In genomic region chrX:75764135-75764793, GRCm38 (mm10) we compare ENCODE assay signal across 8 mouse cellular contexts.
A peak's percentile ranks its signal among the peaks of the same experiment; 100 is the strongest.
DNase-seq lines count a peak whose midpoint lies in the region; ATAC-seq and TF ChIP-seq lines count a peak whose summit lies in the region.

No protein-coding gene starts in this region.

- TF ChIP-seq EP300 in lung, postnatal 0 days (IDR thresholded peaks at IDR 0.05): no peak

- H3K4me1 ChIP-seq in hindbrain, embryonic 12.5 days: peaks cover 5% of the 10 kb centered on the region; the same call in 1 of the 2 replicates
- no peaks in the 10 kb centered on the region; the same call in 1 of the 2 replicates for H3K4me1 ChIP-seq in lung, postnatal 0 days (ENCODE audit: insufficient read depth, low read depth, low read length)

- H3K27ac ChIP-seq in hindbrain, embryonic 12.5 days: peak overlapping the region; percentile 87
- H3K27ac ChIP-seq in lung, postnatal 0 days (ENCODE audit: low read length): peak overlapping the region; percentile 81

- H3K4me3 ChIP-seq in hindbrain, embryonic 12.5 days: peak overlapping the region; percentile 45
- H3K4me3 ChIP-seq in lung, postnatal 0 days (ENCODE audit: low read depth, low read length): peak overlapping the region; percentile 46

- peak; percentile 39 for DNase-seq in WW6 (ENCODE audit: low read depth, low spot score)
- peak; percentile 60 to 64 for DNase-seq in cerebellum, postnatal 14 days
- peak; percentile 18 to 57 for DNase-seq in frontal cortex, postnatal 10 days (ENCODE audit: low spot score in 2 of 2)
- DNase-seq in layer of hippocampus, postnatal 14 days (ENCODE audit: low spot score in 2 of 2): peak; percentile 36 to 53
- peak; percentile 73 for DNase-seq in lung, postnatal 0 days (ENCODE audit: low spot score)
- DNase-seq in ovary, postnatal 36 days (ENCODE audit: low spot score): peak; percentile 52
- DNase-seq in urinary bladder, postnatal 25 days (ENCODE audit: low spot score): peak; percentile 23

- 22% methylated on average over 19 of the region's 19 CpGs for WGBS in hindbrain, embryonic 12.5 days
- 7% methylated on average over 17 of the region's 19 CpGs for WGBS in lung, postnatal 0 days

- no peaks in the 10 kb centered on the region for H3K36me3 ChIP-seq in hindbrain, embryonic 12.5 days
- no peaks in the 10 kb centered on the region for H3K36me3 ChIP-seq in lung, postnatal 0 days (ENCODE audit: insufficient read depth, low read length)

- H3K27me3 ChIP-seq in hindbrain, embryonic 12.5 days: no peaks in the 10 kb centered on the region
- no peaks in the 10 kb centered on the region for H3K27me3 ChIP-seq in lung, postnatal 0 days (replicated peaks; ENCODE audit: insufficient read depth, low read length)

- H3K4me2 ChIP-seq in hindbrain, embryonic 12.5 days (replicated peaks): peak overlapping the region; percentile 54
- H3K4me2 ChIP-seq in lung, postnatal 0 days (replicated peaks; ENCODE audit: low read depth, low read length): peak overlapping the region; percentile 54

- TF ChIP-seq CTCF in lung, postnatal 0 days (IDR thresholded peaks at IDR 0.05): 0 out of 2 replicates have a peak, but pooled peaks have one; percentile 17

- H3K9ac ChIP-seq in hindbrain, embryonic 12.5 days: peak overlapping the region; percentile 68
- no peak overlapping the region; the same call in 1 of the 2 replicates for H3K9ac ChIP-seq in lung, postnatal 0 days (replicated peaks; ENCODE audit: low read depth)

- peak; percentile 97 for ATAC-seq in hindbrain, embryonic 12.5 days (ENCODE audit: low FRiP score)
- ATAC-seq in lung, postnatal 0 days: peak; percentile 96

- H3K9me3 ChIP-seq in hindbrain, embryonic 12.5 days (replicated peaks): no peaks in the 10 kb centered on the region
- H3K9me3 ChIP-seq in lung, postnatal 0 days (ENCODE audit: low read length): no peaks in the 10 kb centered on the region

Comparison
In these comparisons a context has a peak if more than half of its experiments do, and no peak if none do; other contexts are left out.
1. Peak in every context shown above with its lines: DNase-seq, ATAC-seq, H3K4me3 ChIP-seq and H3K27ac ChIP-seq.
2. DNase-seq: peak in every context shown above with its lines; median percentile 73 in lung, postnatal 0 days; 62 in cerebellum, postnatal 14 days; 52 in ovary, postnatal 36 days; 44 in layer of hippocampus, postnatal 14 days; 39 in WW6; 38 in frontal cortex, postnatal 10 days; 23 in urinary bladder, postnatal 25 days.